Mouse (Mus musculus) cerebellum, adult 11 months (tissue): ENCODE results near the gene Arhgap18.

Experiments used
- DNase-seq: peaks from one replicate; pipeline ENCODE4 v3.0.0; 2022

Gene Arhgap18

GRCm38 (mm10) chr10:26752929-26753567 lies at the start of gene Arhgap18:
TSS of gene Arhgap18 (plus strand) at chr10:26753421.
- DNase-seq: no peak

GRCm38 (mm10) chr10:26710458-26711011 lies 42.7 kb upstream of the Arhgap18 start:
- DNase-seq: no peak

- DNase-seq: no peak
Measured at GRCm38 (mm10) chr10:26711068-26711467, 42.2 kb upstream of the Arhgap18 start.

GRCm38 (mm10) chr10:26713986-26714385 lies 39.2 kb upstream of the Arhgap18 start:
- no peak for DNase-seq

GRCm38 (mm10) chr10:26724704-26725103 lies 28.5 kb upstream of the Arhgap18 start:
- DNase-seq: no peak

- DNase-seq: no peak
Measured at GRCm38 (mm10) chr10:26725255-26725654, 28.0 kb upstream of the Arhgap18 start.

GRCm38 (mm10) chr10:26750827-26751226 lies 2.4 kb upstream of the Arhgap18 start:
- DNase-seq: no peak

- DNase-seq: no peak
Measured at GRCm38 (mm10) chr10:26752064-26752928, 925 bp upstream of the Arhgap18 start.

GRCm38 (mm10) chr10:26754006-26754405 lies 785 bp downstream of the Arhgap18 start:
- no peak for DNase-seq

GRCm38 (mm10) chr10:26757231-26757630 lies 4.0 kb downstream of the Arhgap18 start:
- no peak for DNase-seq

- no peak for DNase-seq
Measured at GRCm38 (mm10) chr10:26759469-26759868, 6.2 kb downstream of the Arhgap18 start.

- no peak for DNase-seq
Measured at GRCm38 (mm10) chr10:26761103-26761502, 7.9 kb downstream of the Arhgap18 start.

- DNase-seq: no peak
Measured at GRCm38 (mm10) chr10:26761991-26762903, 9.0 kb downstream of the Arhgap18 start.

- DNase-seq: no peak
Measured at GRCm38 (mm10) chr10:26767196-26767595, 14.0 kb downstream of the Arhgap18 start.

GRCm38 (mm10) chr10:26768943-26769342 lies 15.7 kb downstream of the Arhgap18 start:
- no peak for DNase-seq

- DNase-seq: no peak
Measured at GRCm38 (mm10) chr10:26770035-26770434, 16.8 kb downstream of the Arhgap18 start.

- peak; percentile 8 for DNase-seq
Measured at GRCm38 (mm10) chr10:26771938-26772623, 18.9 kb downstream of the Arhgap18 start.

- DNase-seq: peak; percentile 9
Measured at GRCm38 (mm10) chr10:26772624-26773540, 19.7 kb downstream of the Arhgap18 start.

GRCm38 (mm10) chr10:26773541-26773940 lies 20.3 kb downstream of the Arhgap18 start:
- no peak for DNase-seq

GRCm38 (mm10) chr10:26774266-26774665 lies 21.0 kb downstream of the Arhgap18 start:
- DNase-seq: no peak

GRCm38 (mm10) chr10:26776443-26776842 lies 23.2 kb downstream of the Arhgap18 start:
- no peak for DNase-seq
